Mouse (Mus musculus) MEL (cell line): ENCODE results near the gene Col4a1. TPM values are rescaled to one million over a fixed set of nuclear protein-coding genes. Genes with fewer than 3 reads are reported as not detected.

Experiments
- DNase-seq: peaks from one replicate; pipeline ENCODE4 v3.0.0; 2011; ENCODE audit warnings: low read depth, low spot score
- H3K27ac ChIP-seq: 2 replicates; pipeline ENCODE4 v1.5.1; 2012; ENCODE audit warnings: low read depth, mild to moderate bottlenecking, control low read depth, low read length, moderate library complexity; ENCODE audit not compliant: control insufficient read depth
- H3K27me3 ChIP-seq, 2 experiments: fragments of 150-350 bp in 1 of 2; sonication (generic) in 1 of 2; 2 replicates each; pipeline ENCODE4 v1.6.1; 2012; ENCODE audit warnings: low read length in 2 of 2, mild to moderate bottlenecking in 2 of 2, improper control_type of control experiment in 1 of 2, moderate library complexity in 1 of 2; ENCODE audit not compliant: insufficient read depth in 2 of 2, control insufficient read depth in 1 of 2
- H3K36me3 ChIP-seq, 2 experiments: 2 replicates each; pipeline ENCODE4 v1.6.1; 2012 to 2014; ENCODE audit warnings: low read length in 2 of 2, improper control_type of control experiment in 1 of 2, inconsistent platforms in 1 of 2, mild to moderate bottlenecking in 1 of 2; ENCODE audit not compliant: insufficient read depth in 2 of 2, control insufficient read depth in 1 of 2
- H3K4me1 ChIP-seq, 2 experiments: fragments of 150-350 bp in 1 of 2; sonication (generic) in 1 of 2; 2 replicates each; pipeline ENCODE4 v1.6.1; 2012; ENCODE audit warnings: low read length in 2 of 2, improper control_type of control experiment in 1 of 2, mild to moderate bottlenecking in 1 of 2; ENCODE audit not compliant: insufficient read depth in 2 of 2, control insufficient read depth in 1 of 2
- H3K4me3 ChIP-seq, 2 experiments: fragments of 150-350 bp in 1 of 2; sonication (generic) in 1 of 2; 2 replicates each; pipeline ENCODE4 v1.5.1; 2012; ENCODE audit warnings: low read depth in 2 of 2, low read length in 2 of 2, mild to moderate bottlenecking in 2 of 2, moderate library complexity in 2 of 2, control low read depth in 1 of 2, improper control_type of control experiment in 1 of 2; ENCODE audit not compliant: control insufficient read depth in 1 of 2, insufficient read depth in 1 of 2
- H3K79me2 ChIP-seq: 2 replicates; pipeline ENCODE4 v1.6.1; 2012; ENCODE audit warnings: mild to moderate bottlenecking, low read length, moderate library complexity; ENCODE audit not compliant: control insufficient read depth, poor library complexity, insufficient read depth
- H3K9ac ChIP-seq: 2 replicates; pipeline ENCODE4 v1.6.1; 2012; ENCODE audit warnings: low read depth, mild to moderate bottlenecking, control low read depth, low read length, moderate library complexity; ENCODE audit not compliant: control insufficient read depth, poor library complexity, severe bottlenecking
- H3K9me3 ChIP-seq: fragments of 150-350 bp; sonication (generic); replicated peaks from 2 replicates; pipeline ENCODE4 v1.6.1; 2012; ENCODE audit warnings: mild to moderate bottlenecking, low read length, improper control_type of control experiment, moderate library complexity; ENCODE audit not compliant: insufficient read depth
- BHLHE40 ChIP-seq: IDR thresholded peaks from 2 replicates; pipeline ENCODE4 v1.6.1; 2012; ENCODE audit warnings: low read depth, mild to moderate bottlenecking, inconsistent platforms, low read length, improper control_type of control experiment, borderline replicate concordance
- EP300 ChIP-seq, 2 experiments: IDR thresholded peaks; 2 replicates each; pipeline ENCODE4 v1.6.1; 2011; ENCODE audit warnings: improper control_type of control experiment in 2 of 2, low read length in 2 of 2, low read depth in 1 of 2, mild to moderate bottlenecking in 1 of 2
- HCFC1 ChIP-seq: IDR thresholded peaks from 2 replicates; pipeline ENCODE4 v1.6.1; 2012; ENCODE audit warnings: low read depth, mild to moderate bottlenecking, inconsistent platforms, low read length, improper control_type of control experiment, moderate library complexity
- MAFK ChIP-seq: IDR thresholded peaks from 2 replicates; pipeline ENCODE4 v1.6.1; 2011; ENCODE audit warnings: low read depth, mild to moderate bottlenecking, low read length, improper control_type of control experiment, borderline replicate concordance
- MAZ ChIP-seq: IDR thresholded peaks from 2 replicates; pipeline ENCODE4 v1.6.1; 2012; ENCODE audit warnings: low read depth, mild to moderate bottlenecking, inconsistent platforms, low read length, improper control_type of control experiment
- MEF2A ChIP-seq: IDR thresholded peaks from 2 replicates; pipeline ENCODE4 v1.6.1; 2014; ENCODE audit warnings: low read depth, mild to moderate bottlenecking, inconsistent platforms, low read length, improper control_type of control experiment; ENCODE audit not compliant: poor library complexity, insufficient replicate concordance, severe bottlenecking; ENCODE audit errors: extremely low read depth
- POLR2AphosphoS2 ChIP-seq: IDR thresholded peaks from 2 replicates; pipeline ENCODE4 v1.6.1; 2011; ENCODE audit warnings: low read length, improper control_type of control experiment
- POLR2AphosphoS5 ChIP-seq: IDR thresholded peaks from 2 replicates; pipeline ENCODE4 v1.6.1; 2012; ENCODE audit warnings: low read depth, borderline replicate concordance, mild to moderate bottlenecking, inconsistent platforms, low read length, moderate library complexity, mixed read lengths
- RAD21 ChIP-seq: IDR thresholded peaks from 2 replicates; pipeline ENCODE4 v1.6.1; 2011; ENCODE audit warnings: mild to moderate bottlenecking, low read depth, low read length, improper control_type of control experiment
- SMC3 ChIP-seq: IDR thresholded peaks from 2 replicates; pipeline ENCODE4 v1.6.1; 2011; ENCODE audit warnings: low read depth, low read length, improper control_type of control experiment
- TAL1 ChIP-seq: IDR thresholded peaks from 2 replicates; pipeline ENCODE4 v1.6.1; 2012; ENCODE audit warnings: mild to moderate bottlenecking, inconsistent platforms, low read length, moderate library complexity, mixed read lengths
- TCF12 ChIP-seq: IDR thresholded peaks from 2 replicates; pipeline ENCODE4 v1.6.1; 2014; ENCODE audit warnings: low read depth, mild to moderate bottlenecking, inconsistent platforms, low read length, improper control_type of control experiment, moderate library complexity
- UBTF ChIP-seq: IDR thresholded peaks from 2 replicates; pipeline ENCODE4 v1.6.1; 2012; ENCODE audit warnings: low read depth, mild to moderate bottlenecking, inconsistent platforms, low read length, improper control_type of control experiment, moderate library complexity, borderline replicate concordance; ENCODE audit not compliant: insufficient read depth
- USF1 ChIP-seq: IDR thresholded peaks from 2 replicates; pipeline ENCODE4 v1.6.1; 2014; ENCODE audit warnings: low read depth, mild to moderate bottlenecking, inconsistent platforms, low read length, improper control_type of control experiment, moderate library complexity
- USF2 ChIP-seq, 2 experiments: IDR thresholded peaks; 2 replicates each; pipeline ENCODE4 v1.6.1; 2011 to 2012; ENCODE audit warnings: improper control_type of control experiment in 2 of 2, low read length in 2 of 2, borderline replicate concordance in 1 of 2, inconsistent platforms in 1 of 2, low read depth in 1 of 2, mild to moderate bottlenecking in 1 of 2; ENCODE audit not compliant: insufficient read depth in 1 of 2
- ZC3H11A ChIP-seq: IDR thresholded peaks from 2 replicates; pipeline ENCODE4 v1.6.1; 2012; ENCODE audit warnings: low read depth, mild to moderate bottlenecking, inconsistent platforms, low read length, improper control_type of control experiment
- ZKSCAN1 ChIP-seq: IDR thresholded peaks from 2 replicates; pipeline ENCODE4 v1.6.1; 2012; ENCODE audit warnings: low read depth, mild to moderate bottlenecking, inconsistent platforms, low read length, improper control_type of control experiment, moderate library complexity
- ZMIZ1 ChIP-seq: IDR thresholded peaks from 2 replicates; pipeline ENCODE4 v1.6.1; 2012; ENCODE audit warnings: low read depth, mild to moderate bottlenecking, inconsistent platforms, low read length, improper control_type of control experiment, moderate library complexity
- polyA plus RNA-seq, 2 experiments: library from polyadenylated mRNA; stranded (reverse) in 1 of 2; unstranded in 1 of 2; fragments of >175 nt in 1 of 2; fragments of >200 nt in 1 of 2; gene quantifications; 2 replicates each; pipeline versions ENCODE4 v1.2.1 to v1.2.4; 2012; ENCODE audit warnings: low replicate concordance in 2 of 2, low read depth in 1 of 2; ENCODE audit not compliant: insufficient read length in 2 of 2, insufficient read depth in 1 of 2, missing spikeins in 1 of 2
- total RNA-seq: library from RNA; depleted of rRNA; stranded (reverse); fragments of 300-350 nt; gene quantifications from 2 replicates; pipeline ENCODE4 v1.2.3, GENCODE M21; 2012

The Col4a1 gene
- total and polyA plus RNA-seq, 3 experiments = 0.31 TPM; not detected in 2

- Histone ChIP-seq H3K9me3 (no peaks in the 10 kb centered on the region), H3K79me2 (no peaks in the 10 kb centered on the region), H3K4me1 (no peaks in the 10 kb centered on the region), H3K9ac (no peak overlapping the region), H3K27me3 (no peaks in the 10 kb centered on the region), H3K4me3 (no peak overlapping the region), H3K27ac (no peak overlapping the region), H3K36me3 (no peaks in the 10 kb centered on the region)
- no peak for DNase-seq
- TF ChIP-seq HCFC1 = no peak
- no peak for TF ChIP-seq ZMIZ1
- TF ChIP-seq RAD21 = no peak
Observed at GRCm38 (mm10) chr8:11292611-11293010, 20.0 kb downstream of the Col4a1 start.

GRCm38 (mm10) chr8:11290533-11290932, 22.1 kb downstream of the Col4a1 start:
- Histone ChIP-seq H3K4me1 (no peaks in the 10 kb centered on the region), H3K36me3 (no peaks in the 10 kb centered on the region), H3K27ac (no peak overlapping the region)
- no peak for DNase-seq
- TF ChIP-seq ZKSCAN1 = no peak
- no peak for TF ChIP-seq EP300 (IDR thresholded peaks at IDR 0.05; ENCODE audit: low read depth in 1 of 2, low read length in 2 of 2)
- no peak for TF ChIP-seq UBTF
- no peak for TF ChIP-seq USF2 (IDR thresholded peaks at IDR 0.05; ENCODE audit: borderline replicate concordance in 1 of 2, insufficient read depth in 1 of 2, low read depth in 1 of 2, low read length in 2 of 2)
- no peak for TF ChIP-seq BHLHE40
- TF ChIP-seq POLR2AphosphoS5 = no peak
- no peak for TF ChIP-seq MEF2A
- TF ChIP-seq MAFK = no peak
- TF ChIP-seq TAL1 = no peak
- TF ChIP-seq MAZ = no peak
- TF ChIP-seq TCF12 = no peak
- no peak for TF ChIP-seq POLR2AphosphoS2
- no peak for TF ChIP-seq ZC3H11A
- no peak for TF ChIP-seq SMC3
- TF ChIP-seq RAD21 = no peak
- TF ChIP-seq USF1 = no peak
- TF ChIP-seq ZMIZ1 = no peak
- TF ChIP-seq, all 39 proteins: peak for 0
- Histone ChIP-seq H3K9ac (no peak overlapping the region), H3K79me2 (no peaks in the 10 kb centered on the region), H3K9me3 (no peaks in the 10 kb centered on the region), H3K27me3 (no peaks in the 10 kb centered on the region), H3K4me3 (no peak overlapping the region)
